Mouse (Mus musculus) C3H10T1/2 (cell line): ENCODE results near the gene Xrcc1. TPM values are rescaled to one million over a fixed set of nuclear protein-coding genes. Genes with fewer than 3 reads are reported as not detected.

Experiments used
- polyA plus RNA-seq, 2 experiments: library from polyadenylated mRNA; unstranded; fragments of >200 nt; fragmentation: generic; extraction: Trizol; gene quantifications; one replicate each; pipeline ENCODE4 v1.2.1; 2012; ENCODE audit warnings: missing spikeins in 2 of 2

Xrcc1 gene
- 10 to 100 TPM; 39.6 to 44.0 TPM for polyA plus RNA-seq

DNA sequence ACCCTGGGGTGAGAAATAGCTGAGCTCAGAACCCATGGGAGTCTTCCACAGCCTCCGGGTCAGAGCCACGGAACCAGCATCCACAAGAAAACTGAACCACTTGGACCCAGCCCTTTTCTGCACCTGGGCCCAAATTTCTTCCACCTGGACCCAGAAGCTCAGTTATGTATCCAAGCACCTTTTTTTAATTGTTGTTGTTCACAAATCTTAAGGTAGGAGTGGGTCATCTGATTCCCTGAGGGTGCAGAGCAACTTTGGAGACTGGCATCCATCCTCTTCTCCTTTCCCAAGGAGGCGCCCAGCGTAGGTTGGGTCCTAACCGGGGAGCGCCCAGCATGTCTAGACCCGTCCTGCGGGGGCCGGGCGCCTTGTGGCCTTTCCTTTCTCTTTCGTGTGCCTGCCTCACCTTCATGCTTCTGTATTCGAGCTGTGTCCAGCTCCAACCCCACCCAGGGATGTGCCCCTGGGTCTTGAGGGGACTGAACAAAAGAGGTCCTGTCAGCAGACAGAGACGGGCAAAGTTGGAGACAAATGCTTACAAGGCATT, at the start of gene Xrcc1, which contains the start of gene Pinlyp:
Gene Xrcc1 (plus strand): TSS at position 222 of the 547 bp plus-strand sequence.
Gene Pinlyp (minus strand): TSS at position 51 of the 547 bp plus-strand sequence.

DNA sequence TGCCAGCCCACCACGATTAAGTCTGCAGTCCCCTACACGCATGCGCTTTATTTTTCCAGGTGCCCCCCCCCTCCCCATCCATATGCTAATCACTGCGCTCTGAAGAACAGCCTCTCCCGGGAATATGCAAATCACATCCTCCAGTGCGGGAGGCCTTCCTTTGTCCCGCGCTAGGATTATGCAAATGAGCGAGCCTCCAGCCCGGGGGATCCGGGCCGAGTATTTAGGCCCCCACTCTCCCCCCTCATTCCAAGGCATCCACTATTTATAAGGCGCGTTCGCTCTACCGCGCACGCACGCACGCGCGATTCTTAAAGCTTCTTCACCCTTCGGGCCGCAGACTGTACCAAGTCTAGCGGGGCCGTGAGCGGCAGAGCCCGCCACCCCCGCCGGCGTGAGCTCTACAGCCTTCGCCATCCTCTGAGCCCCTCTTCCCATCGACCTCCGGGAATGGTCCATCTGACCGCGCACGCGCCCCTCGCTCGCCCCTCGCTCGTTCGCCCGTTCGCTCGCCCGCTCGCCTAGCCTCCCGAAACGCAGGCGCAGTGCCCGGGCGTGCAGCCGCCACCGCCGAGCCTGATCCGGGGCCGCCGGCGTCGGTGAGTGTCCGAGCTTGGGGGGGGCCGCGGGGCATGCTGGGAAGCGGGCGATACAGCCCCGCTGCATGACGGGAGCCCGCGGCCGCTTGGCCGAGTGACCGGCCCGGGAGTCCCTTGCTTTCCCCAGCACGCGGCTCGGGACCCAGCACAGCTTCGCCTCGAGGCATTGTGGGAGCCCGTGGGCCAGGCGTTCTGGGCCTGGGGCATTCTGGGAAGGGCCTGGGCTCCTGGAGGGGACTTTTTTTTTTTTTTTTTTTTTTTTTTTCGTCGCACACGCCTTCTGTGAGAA, 39.0 kb upstream of the Xrcc1 start, which contains the start of gene Zfp428:
Gene Zfp428 (plus strand): TSS at position 169 of the 888 bp plus-strand sequence.

DNA sequence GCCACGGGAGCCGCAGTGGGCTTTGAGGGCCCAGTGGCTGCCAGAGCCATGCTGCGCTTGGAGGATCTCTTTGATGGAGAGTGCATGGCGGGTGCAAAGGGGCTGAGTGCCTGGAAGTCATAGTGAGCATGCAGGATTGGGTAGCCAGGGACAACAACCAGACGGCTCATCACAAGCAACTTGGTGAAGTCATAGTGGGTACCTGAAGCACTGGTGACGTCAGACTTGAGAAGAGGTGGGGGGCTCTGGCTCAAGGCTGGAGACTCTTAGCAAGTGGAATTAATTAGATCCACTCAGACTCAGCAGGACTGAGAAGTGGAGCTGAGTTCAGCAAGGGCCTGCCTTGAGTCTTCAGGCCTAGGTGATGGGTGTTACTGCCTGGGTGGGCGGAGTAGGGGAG, 33.7 kb upstream of the Xrcc1 start, which contains the start of gene AC161166.1:
Gene AC161166.1 (minus strand): TSS at position 101 of the 400 bp plus-strand sequence.

DNA sequence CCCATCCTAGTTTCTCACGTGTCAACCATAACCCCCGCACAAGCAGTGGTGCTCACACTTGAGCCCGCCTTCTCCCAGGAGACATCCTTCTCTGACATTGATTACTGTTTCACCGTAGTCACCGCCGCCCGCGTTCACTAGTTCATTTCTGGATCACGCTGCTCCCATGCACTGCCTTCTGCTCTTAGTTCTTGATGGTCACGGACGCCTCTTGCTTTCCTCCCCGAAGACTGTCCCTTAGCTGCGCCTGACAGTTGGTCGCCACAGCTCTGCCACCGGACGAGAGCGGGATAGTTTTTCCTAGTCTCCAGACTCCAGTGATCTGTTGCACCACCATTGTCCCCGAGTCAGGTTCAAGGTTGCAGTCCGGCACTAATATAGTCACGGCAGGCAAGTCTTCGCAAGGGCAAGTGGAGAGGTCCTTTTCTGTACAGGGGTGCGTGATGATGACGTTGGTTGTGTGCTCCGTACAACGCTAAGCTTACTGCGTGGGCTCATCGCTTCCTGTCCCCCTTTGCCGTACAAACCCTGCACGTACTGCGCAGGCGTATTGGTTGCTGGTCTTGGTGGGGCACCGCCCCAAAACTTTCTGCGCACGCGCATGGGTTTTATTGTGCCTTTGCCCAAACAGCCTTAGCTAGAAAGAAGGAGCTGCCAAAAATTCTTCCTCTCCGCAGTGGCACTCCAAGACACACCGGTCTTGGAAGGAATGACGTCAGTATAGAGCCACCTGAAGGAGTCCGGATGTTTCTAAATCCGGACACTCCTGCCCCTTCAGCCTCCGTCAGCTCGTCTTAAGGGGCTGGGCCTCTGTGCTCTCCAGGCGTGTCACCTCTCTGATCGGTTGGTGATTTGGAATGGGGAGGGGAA, 15.8 kb upstream of the Xrcc1 start, which contains the start of gene Irgq:
Gene Irgq (plus strand): TSS at position 628 of the 870 bp plus-strand sequence.

DNA sequence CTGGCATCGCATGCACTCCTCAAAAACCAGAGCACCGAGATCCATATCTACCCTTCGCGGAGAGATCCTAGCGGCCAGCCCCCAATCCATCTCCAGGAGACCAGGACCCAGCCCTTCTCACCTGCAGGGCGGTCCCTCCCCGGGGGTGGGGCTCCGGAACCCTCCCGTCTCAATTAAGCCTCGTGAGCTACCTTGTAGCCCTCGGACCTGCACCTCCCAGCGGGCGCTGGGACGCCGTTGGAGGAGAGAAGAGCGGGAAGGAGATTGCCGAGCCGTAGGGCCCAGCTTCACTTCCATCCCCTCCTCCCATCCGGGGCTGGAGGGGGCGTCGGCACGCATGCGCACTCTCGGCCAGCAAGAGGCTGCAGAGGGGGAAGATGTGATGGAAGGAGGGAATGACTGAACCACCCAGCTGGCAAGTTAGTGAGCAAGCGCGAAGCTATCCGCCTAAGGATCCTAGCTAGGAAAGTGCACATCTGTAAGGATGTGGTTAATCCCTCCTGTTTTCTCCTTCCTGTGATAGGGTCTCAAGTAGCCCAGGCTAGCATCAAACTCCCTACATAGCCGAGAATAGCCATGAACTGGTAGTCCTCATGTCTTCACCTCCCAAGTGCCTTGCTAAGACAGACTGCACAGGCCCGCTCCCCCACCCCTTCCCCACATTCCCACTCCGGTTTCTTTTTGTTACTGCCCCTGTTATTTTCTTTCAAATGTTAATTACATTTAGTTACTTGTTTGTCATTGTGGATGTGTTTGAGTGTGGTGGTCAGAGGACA, 41.4 kb downstream of the Xrcc1 start, which contains the start of the genes Ethe1 and Zfp575:
Gene Ethe1 (plus strand): TSS at position 214 of the 776 bp plus-strand sequence.
Gene Zfp575 (minus strand): TSS at position 312 of the 776 bp plus-strand sequence.

GRCm38 (mm10) chr7:24610144-24610878, 64.2 kb downstream of the Xrcc1 start, which contains the start of gene Phldb3:
Gene Phldb3, plus strand, starts transcription at chr7:24610763.

Other genes with a start within 250 kb of the Xrcc1 start
- 10 to 100 TPM in 1 of 2 experiments, 1 to 10 TPM in 1; 1.9 to 12.7 TPM for gene Zfp61, start 245.1 kb upstream of the Xrcc1 start, polyA plus RNA-seq
- gene Zfp94, start 229.6 kb upstream of the Xrcc1 start, polyA plus RNA-seq, result 1 to 10 TPM; 1.1 to 4.7 TPM
- gene Tescl, start 212.4 kb upstream of the Xrcc1 start, polyA plus RNA-seq, result not detected
- not detected for gene Lypd5, start 197.1 kb upstream of the Xrcc1 start, polyA plus RNA-seq
- 10 to 100 TPM; 28.9 to 90.8 TPM for gene Kcnn4, start 176.0 kb upstream of the Xrcc1 start, polyA plus RNA-seq
- gene Smg9, start 146.7 kb upstream of the Xrcc1 start, polyA plus RNA-seq, result 10 to 100 TPM; 16.1 to 17.6 TPM
- under 1 TPM in 1 of 2 experiments, not detected in 1; 0.07 TPM for gene Irgc1, start 94.0 kb upstream of the Xrcc1 start, polyA plus RNA-seq
- 10 to 100 TPM in 1 of 2 experiments, 1 to 10 TPM in 1; 5.0 to 32.8 TPM for gene Plaur, start 83.8 kb upstream of the Xrcc1 start, polyA plus RNA-seq
- gene Cadm4, start 64.3 kb upstream of the Xrcc1 start, polyA plus RNA-seq, result under 1 TPM; 0.27 to 0.57 TPM
- 10 to 100 TPM; 25.3 to 58.2 TPM for gene Zfp428, start 39.3 kb upstream of the Xrcc1 start, polyA plus RNA-seq
- under 1 TPM; 0.06 to 0.09 TPM for gene AC161166.1, start 33.8 kb upstream of the Xrcc1 start, polyA plus RNA-seq
- 10 to 100 TPM in 1 of 2 experiments, 1 to 10 TPM in 1; 2.1 to 10.9 TPM for gene Irgq, start 15.6 kb upstream of the Xrcc1 start, polyA plus RNA-seq
- gene Pinlyp, start 171 bp upstream of the Xrcc1 start, polyA plus RNA-seq, result under 1 TPM in 1 of 2 experiments, not detected in 1; 0.13 TPM
- 10 to 100 TPM; 13.1 to 29.9 TPM for gene Ethe1, start 41.3 kb downstream of the Xrcc1 start, polyA plus RNA-seq
- under 1 TPM in 1 of 2 experiments, not detected in 1; 0.05 TPM for gene Zfp575, start 41.4 kb downstream of the Xrcc1 start, polyA plus RNA-seq
- under 1 TPM; 0.46 to 0.84 TPM for gene Phldb3, start 64.5 kb downstream of the Xrcc1 start, polyA plus RNA-seq
- not detected for gene Lypd3, start 90.3 kb downstream of the Xrcc1 start, polyA plus RNA-seq
- under 1 TPM in 1 of 2 experiments, not detected in 1; 0.05 TPM for gene Tex101, start 130.4 kb downstream of the Xrcc1 start, polyA plus RNA-seq
- not detected for gene BC049730, start 163.0 kb downstream of the Xrcc1 start, polyA plus RNA-seq
- gene Gm4763, start 180.6 kb downstream of the Xrcc1 start, polyA plus RNA-seq, result not detected
- not detected for gene Cd177, start 214.0 kb downstream of the Xrcc1 start, polyA plus RNA-seq
- not detected for gene Ceacam10, start 230.9 kb downstream of the Xrcc1 start, polyA plus RNA-seq